In genomic region chr6:90450697-90451096, GRCm38 (mm10) we compare ENCODE assay signal across 9 mouse cellular contexts. TPM values are rescaled to one million over a fixed set of nuclear protein-coding genes. Genes with fewer than 3 reads are reported as not detected.
A peak's percentile ranks its signal among the peaks of the same experiment; 100 is the strongest.
DNase-seq lines count a peak whose midpoint lies in the region; ATAC-seq lines count a peak whose summit lies in the region.
"Had no signal": no experiment of that assay in that cellular context is flagged by ENCODE, and none has a peak within 500 bp of the region (broad histone marks: within the 10 kb centered on the region; RNA-seq: fewer than 3 reads in every experiment).

No protein-coding gene starts in this region.

- no peak overlapping the region for H3K4me2 ChIP-seq in kidney, embryonic 14.5 days (replicated peaks; ENCODE audit: low read depth, low read length)
- no peak overlapping the region for H3K4me2 ChIP-seq in heart, embryonic 11.5 days
- H3K4me2 ChIP-seq: limb, embryonic 13.5 days had no signal

- no peak overlapping the region for H3K27ac ChIP-seq in kidney, embryonic 14.5 days (ENCODE audit: low read depth, low read length)
- H3K27ac ChIP-seq in heart, embryonic 11.5 days (ENCODE audit: low read depth, low read length): no peak overlapping the region
- H3K27ac ChIP-seq: limb, embryonic 13.5 days had no signal

- ATAC-seq in kidney, embryonic 14.5 days (ENCODE audit: low FRiP score, low TSS enrichment): no peak
- peak; percentile 16; the same call in 1 of the 2 replicates for ATAC-seq in heart, embryonic 11.5 days (replicated peaks; ENCODE audit: insufficient number of reproducible peaks, low FRiP score, low TSS enrichment)

- no peaks in the 10 kb centered on the region for H3K27me3 ChIP-seq in kidney, embryonic 14.5 days (ENCODE audit: control insufficient read depth, insufficient read depth, low read length)
- H3K27me3 ChIP-seq in heart, embryonic 11.5 days (ENCODE audit: control insufficient read depth, insufficient read depth, low read length): no peaks in the 10 kb centered on the region
- H3K27me3 ChIP-seq: limb, embryonic 13.5 days had no signal

- DNase-seq in kidney, adult 11 months: peak; percentile 94
- DNase-seq in adrenal gland, postnatal 36 days: peak; percentile 77 to 78
- peak; percentile 91 to 95 for DNase-seq in kidney, postnatal 36 days
- no peak for DNase-seq in spleen, postnatal 14 days (ENCODE audit: low spot score in 2 of 2)
- no peak for DNase-seq in thymus, postnatal 36 days
- no peak for DNase-seq in frontal cortex, postnatal 25 days (ENCODE audit: low spot score in 2 of 2)

- no peaks in the 10 kb centered on the region for H3K9me3 ChIP-seq in kidney, embryonic 14.5 days (ENCODE audit: control insufficient read depth, low read length)
- H3K9me3 ChIP-seq in heart, embryonic 11.5 days (replicated peaks; ENCODE audit: control insufficient read depth, low read length): no peaks in the 10 kb centered on the region
- H3K9me3 ChIP-seq: limb, embryonic 13.5 days had no signal

- no peaks in the 10 kb centered on the region for H3K4me1 ChIP-seq in kidney, embryonic 14.5 days (ENCODE audit: control insufficient read depth, insufficient read depth, low read length)
- H3K4me1 ChIP-seq in heart, embryonic 11.5 days (ENCODE audit: control insufficient read depth, insufficient read depth, low read length): no peaks in the 10 kb centered on the region
- H3K4me1 ChIP-seq: limb, embryonic 13.5 days had no signal

- H3K4me3 ChIP-seq in kidney, embryonic 14.5 days (ENCODE audit: low read length): no peak overlapping the region
- no peak overlapping the region for H3K4me3 ChIP-seq in heart, embryonic 11.5 days (ENCODE audit: low read depth, low read length)
- H3K4me3 ChIP-seq: limb, embryonic 13.5 days had no signal

- WGBS in kidney, embryonic 14.5 days: 72% methylated on average over 5 of the region's 5 CpGs
- 68% methylated on average over 5 of the region's 5 CpGs for WGBS in heart, embryonic 11.5 days (ENCODE audit: insufficient replicate concordance)

- no peaks in the 10 kb centered on the region for H3K36me3 ChIP-seq in kidney, embryonic 14.5 days (ENCODE audit: control insufficient read depth, insufficient read depth, low read length)
- H3K36me3 ChIP-seq in heart, embryonic 11.5 days (ENCODE audit: control insufficient read depth, insufficient read depth, low read length): no peaks in the 10 kb centered on the region
- H3K36me3 ChIP-seq: limb, embryonic 13.5 days had no signal

- no peak overlapping the region for H3K9ac ChIP-seq in kidney, embryonic 14.5 days (ENCODE audit: low read depth, low read length)
- no peak overlapping the region for H3K9ac ChIP-seq in heart, embryonic 11.5 days (ENCODE audit: low read depth, low read length)
- H3K9ac ChIP-seq: limb, embryonic 13.5 days had no signal

RNA-seq across cellular contexts. Expression of gene Klf15, which starts 11.7 kb away (rescaled TPM):
- 5.3 and 9.3 TPM in 2 replicates for polyA plus RNA-seq in kidney, embryonic 14.5 days (2014; fragmentation: Nextera tagmentation; extraction: Ambion mirVana)
- total RNA-seq in adrenal gland, postnatal 36 days (2021): 10 to 100 TPM; 31.8 to 35.7 TPM
- 6.0 and 6.2 TPM in 2 replicates for polyA plus RNA-seq in heart, embryonic 11.5 days (2014; fragmentation: Nextera tagmentation; extraction: Ambion mirVana)

RNA-seq across cellular contexts. Expression of gene Cfap100, which starts 22.1 kb away (rescaled TPM):
- 0.53 and 0.91 TPM in 2 replicates for polyA plus RNA-seq in kidney, embryonic 14.5 days (2014; fragmentation: Nextera tagmentation; extraction: Ambion mirVana)
- 1 to 10 TPM in 1 of 2 experiments, under 1 TPM in 1; 0.46 to 1.2 TPM for total RNA-seq in adrenal gland, postnatal 36 days (2021)
- polyA plus RNA-seq in heart, embryonic 11.5 days (2014; fragmentation: Nextera tagmentation; extraction: Ambion mirVana): 0.15 TPM in 1 of 2 replicates, not detected in the other

RNA-seq across cellular contexts. Expression of gene Aldh1l1, which starts 35.5 kb away (rescaled TPM):
- 1.4 and 2.9 TPM in 2 replicates for polyA plus RNA-seq in kidney, embryonic 14.5 days (2014; fragmentation: Nextera tagmentation; extraction: Ambion mirVana)
- 100 to 1,000 TPM; 136 to 172 TPM for total RNA-seq in adrenal gland, postnatal 36 days (2021)
- polyA plus RNA-seq in heart, embryonic 11.5 days (2014; fragmentation: Nextera tagmentation; extraction: Ambion mirVana): 1.00 and 1.2 TPM in 2 replicates

Comparison
In these comparisons a context has a peak if more than half of its experiments do, and no peak if none do; other contexts are left out.
1. DNase-seq: peak in kidney, adult 11 months (single experiment), adrenal gland, postnatal 36 days (2 of 2) and kidney, postnatal 36 days (2 of 2); none in spleen, postnatal 14 days (0 of 2), thymus, postnatal 36 days (0 of 2) and frontal cortex, postnatal 25 days (0 of 2).